Mouse (Mus musculus): ENCODE results near the gene Pomp. TPM values are rescaled to one million over a fixed set of nuclear protein-coding genes. Genes with fewer than 3 reads are reported as not detected.
A peak's percentile ranks its signal among the peaks of the same experiment; 100 is the strongest.

Pomp gene
- total RNA-seq (2015) (194 and 211 TPM in 2 replicates), total RNA-seq (2017) (141 and 205 TPM in 2 replicates)

GRCm38 (mm10) chr5:147860449-147861261, at the start of gene Pomp:
Pomp (plus strand) TSS chr5:147860461.
- peak; percentile 90 for ATAC-seq (replicated peaks; ENCODE audit: poor library complexity)

- no peak for ATAC-seq (replicated peaks; ENCODE audit: poor library complexity)
Observed at GRCm38 (mm10) chr5:147812255-147813040, 47.8 kb upstream of the Pomp start.

DNA sequence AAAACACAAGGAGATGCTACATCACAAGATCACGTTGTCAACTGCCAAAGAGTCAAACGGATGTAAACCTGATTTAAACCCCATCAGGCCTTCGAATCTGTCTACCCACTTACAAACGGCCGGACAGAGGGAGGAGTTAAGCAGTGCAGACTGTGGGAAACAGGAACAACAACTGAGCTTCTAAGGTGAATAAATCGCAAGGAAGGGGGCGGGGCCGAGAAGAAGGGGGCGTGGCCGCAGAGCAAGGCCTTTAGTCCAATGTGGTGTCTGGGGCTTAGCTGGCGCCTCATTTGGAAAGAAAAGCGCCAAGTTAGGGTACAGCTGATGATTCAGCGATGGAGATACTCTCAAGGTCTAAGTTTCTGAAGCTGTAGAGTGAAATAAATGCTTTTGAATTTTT, 45.3 kb upstream of the Pomp start:
- ATAC-seq (replicated peaks; ENCODE audit: poor library complexity), result no peak

- ATAC-seq (replicated peaks; ENCODE audit: poor library complexity), result peak; percentile 29; the same call in 1 of the 2 replicates
Observed at GRCm38 (mm10) chr5:147815592-147815991, 44.7 kb upstream of the Pomp start.

- no peak for ATAC-seq (replicated peaks; ENCODE audit: poor library complexity)
Observed at GRCm38 (mm10) chr5:147816465-147816864, 43.8 kb upstream of the Pomp start.

- ATAC-seq (replicated peaks; ENCODE audit: poor library complexity), result no peak
Observed at GRCm38 (mm10) chr5:147817747-147818496, 42.3 kb upstream of the Pomp start.

GRCm38 (mm10) chr5:147818866-147819265, 41.4 kb upstream of the Pomp start:
- no peak for ATAC-seq (replicated peaks; ENCODE audit: poor library complexity)

DNA sequence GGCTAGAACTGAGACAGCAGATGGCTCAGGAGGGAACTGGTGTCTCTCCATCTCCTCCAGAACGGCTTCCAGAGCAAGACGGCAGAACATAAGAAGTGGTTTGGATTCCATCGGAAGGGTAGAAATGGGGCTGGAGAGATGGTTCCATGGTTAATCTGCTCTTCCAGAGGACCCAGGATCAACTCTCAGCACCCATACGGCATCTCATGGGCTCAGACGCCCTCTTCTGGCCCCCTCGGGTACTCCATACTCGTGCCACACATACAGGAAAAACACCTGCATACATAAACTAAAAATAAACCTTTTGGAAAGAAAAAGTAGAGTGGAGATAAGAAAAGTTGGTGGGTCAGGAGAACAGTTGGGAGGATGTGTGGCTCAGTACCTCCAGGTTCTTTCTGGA, 40.4 kb upstream of the Pomp start:
- ATAC-seq (replicated peaks; ENCODE audit: poor library complexity), result no peak

- no peak for ATAC-seq (replicated peaks; ENCODE audit: poor library complexity)
Observed at GRCm38 (mm10) chr5:147824021-147824605, 36.1 kb upstream of the Pomp start.

- ATAC-seq (replicated peaks; ENCODE audit: poor library complexity), result peak; percentile 85
Observed at GRCm38 (mm10) chr5:147825375-147825969, 34.8 kb upstream of the Pomp start.

- no peak for ATAC-seq (replicated peaks; ENCODE audit: poor library complexity)
Observed at GRCm38 (mm10) chr5:147826091-147826490, 34.2 kb upstream of the Pomp start.

GRCm38 (mm10) chr5:147826546-147826945, 33.7 kb upstream of the Pomp start:
- no peak for ATAC-seq (replicated peaks; ENCODE audit: poor library complexity)

- no peak for ATAC-seq (replicated peaks; ENCODE audit: poor library complexity)
Observed at GRCm38 (mm10) chr5:147828846-147829245, 31.4 kb upstream of the Pomp start.

DNA sequence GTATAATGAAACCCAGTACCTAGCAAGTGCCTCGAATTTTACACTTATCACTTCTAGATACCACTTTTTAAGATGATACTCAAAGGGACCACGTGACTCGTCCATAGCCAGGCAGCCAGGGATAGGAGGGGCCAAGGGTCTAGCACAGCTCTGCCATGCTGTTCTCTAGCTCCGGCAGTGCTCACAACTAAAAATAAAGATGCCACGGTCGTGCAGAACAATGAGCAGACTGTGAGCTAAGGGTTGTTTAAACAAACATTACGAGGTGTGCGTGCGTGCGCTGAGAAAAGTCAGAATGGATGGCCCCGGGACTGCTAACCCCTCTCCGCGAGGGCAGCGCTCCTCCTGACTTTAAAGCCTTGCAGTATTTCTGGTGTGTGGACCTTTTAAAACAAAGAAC, 27.4 kb upstream of the Pomp start:
- ATAC-seq (replicated peaks; ENCODE audit: poor library complexity), result no peak

GRCm38 (mm10) chr5:147834841-147835500, 25.3 kb upstream of the Pomp start:
- ATAC-seq (replicated peaks; ENCODE audit: poor library complexity), result no peak

DNA sequence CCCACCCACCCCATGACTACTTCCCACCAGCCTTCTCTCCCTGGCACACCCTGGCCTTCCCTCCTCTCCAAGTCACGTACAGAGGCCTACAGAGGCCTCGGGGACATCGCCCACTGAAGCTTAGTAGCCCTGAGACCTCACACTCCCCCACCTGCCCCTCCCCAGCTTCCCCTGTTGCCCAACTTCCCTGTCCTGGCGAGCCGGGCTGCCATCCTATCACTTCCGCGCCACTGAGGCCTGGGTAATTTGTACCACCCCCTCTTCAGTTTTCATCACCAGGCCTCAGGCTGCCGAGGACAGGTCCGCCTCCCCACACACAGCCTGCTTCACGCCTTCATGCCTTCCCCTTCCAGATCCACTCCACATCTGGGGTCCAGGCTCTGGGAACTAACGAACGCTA, 20.8 kb upstream of the Pomp start:
- ATAC-seq (replicated peaks; ENCODE audit: poor library complexity), result peak; percentile 94

- ATAC-seq (replicated peaks; ENCODE audit: poor library complexity), result no peak
Observed at GRCm38 (mm10) chr5:147843340-147843739, 16.9 kb upstream of the Pomp start.

DNA sequence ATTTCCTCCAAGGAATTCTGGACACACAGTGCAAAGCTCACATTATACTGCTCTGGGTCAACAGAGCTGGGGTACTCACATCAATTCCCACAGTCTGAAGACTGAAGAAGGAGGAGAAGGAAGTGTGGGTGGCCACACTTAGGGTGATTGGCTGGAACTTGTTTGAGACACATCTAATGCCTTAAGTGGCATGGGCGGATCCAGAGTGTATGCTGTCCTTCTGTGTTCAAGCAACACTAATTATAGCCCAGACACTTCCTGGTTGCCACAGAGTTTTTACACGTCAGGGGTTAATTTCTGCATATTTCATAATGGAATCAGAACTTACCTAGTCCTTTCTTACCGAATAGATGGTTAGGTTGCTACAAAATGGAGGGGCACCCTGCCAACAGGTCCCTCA, 14.9 kb upstream of the Pomp start:
- peak; percentile 68 for ATAC-seq (replicated peaks; ENCODE audit: poor library complexity)

GRCm38 (mm10) chr5:147847361-147847760, 12.9 kb upstream of the Pomp start:
- ATAC-seq (replicated peaks; ENCODE audit: poor library complexity), result no peak

All from megakaryocyte progenitor cell, adult 5-6 weeks (primary cell).